9 mouse cellular contexts compared by ENCODE assay signal in the genomic region with DNA sequence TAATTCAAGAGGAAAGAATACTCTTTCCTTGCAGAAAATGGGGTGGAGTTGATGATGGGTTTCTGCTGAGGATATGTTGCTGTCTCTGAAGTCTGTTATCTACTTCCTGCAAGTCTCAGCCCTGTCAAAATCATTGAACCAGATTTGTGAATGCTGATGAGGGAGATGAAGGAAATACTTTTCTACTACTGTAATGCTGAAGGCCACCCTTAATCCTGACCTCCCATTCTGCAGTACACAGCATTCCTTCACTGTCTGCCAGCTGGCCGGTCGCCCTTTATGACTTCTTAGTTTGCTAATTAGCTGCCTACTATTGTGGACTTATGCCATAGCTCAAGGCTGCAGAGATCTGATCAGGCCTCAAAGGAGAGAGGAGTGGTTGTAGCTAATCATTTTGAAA. TPM values are rescaled to one million over a fixed set of nuclear protein-coding genes. Genes with fewer than 3 reads are reported as not detected.
DNase-seq lines count a peak whose midpoint lies in the region; ATAC-seq and TF ChIP-seq lines count a peak whose summit lies in the region.
"Had no signal": no experiment of that assay in that cellular context is flagged by ENCODE, and none has a peak within 500 bp of the region (broad histone marks: within the 10 kb centered on the region; RNA-seq: fewer than 3 reads in every experiment).

No protein-coding gene starts in this region.

- H3K9ac ChIP-seq in midbrain, postnatal 0 days (replicated peaks; ENCODE audit: low read length, poor library complexity, severe bottlenecking) = no peak overlapping the region
- no peak overlapping the region for H3K9ac ChIP-seq in midbrain, embryonic 15.5 days
- H3K9ac ChIP-seq in lung, embryonic 16.5 days (ENCODE audit: low read length) = no peak overlapping the region
- no peak overlapping the region for H3K9ac ChIP-seq in stomach, postnatal 0 days (ENCODE audit: low read length)
- H3K9ac ChIP-seq: limb, embryonic 12.5 days had no signal

- no peak for ATAC-seq in midbrain, postnatal 0 days (ENCODE audit: low FRiP score)
- no peak for ATAC-seq in midbrain, embryonic 15.5 days (replicated peaks)
- ATAC-seq in lung, embryonic 16.5 days (ENCODE audit: low read depth) = peak; percentile 90
- no peak for ATAC-seq in stomach, postnatal 0 days (ENCODE audit: low FRiP score, low TSS enrichment)

- H3K4me3 ChIP-seq in midbrain, postnatal 0 days (ENCODE audit: low read depth, low read length) = no peak overlapping the region
- H3K4me3 ChIP-seq in midbrain, embryonic 15.5 days = no peak overlapping the region
- no peak overlapping the region for H3K4me3 ChIP-seq in lung, embryonic 16.5 days (ENCODE audit: low read length)
- no peak overlapping the region for H3K4me3 ChIP-seq in stomach, postnatal 0 days (ENCODE audit: low read depth, low read length)
- H3K4me3 ChIP-seq: limb, embryonic 12.5 days had no signal

- no peaks in the 10 kb centered on the region for H3K9me3 ChIP-seq in midbrain, postnatal 0 days (ENCODE audit: low read length)
- no peaks in the 10 kb centered on the region for H3K9me3 ChIP-seq in midbrain, embryonic 15.5 days
- no peaks in the 10 kb centered on the region for H3K9me3 ChIP-seq in lung, embryonic 16.5 days (ENCODE audit: control insufficient read depth, low read length)
- no peaks in the 10 kb centered on the region for H3K9me3 ChIP-seq in stomach, postnatal 0 days (ENCODE audit: control insufficient read depth, low read length)
- H3K9me3 ChIP-seq: limb, embryonic 12.5 days had no signal

- TF ChIP-seq EP300 in stomach, postnatal 0 days (optimal IDR thresholded peaks at IDR 0.05) = no peak

- H3K27me3 ChIP-seq in midbrain, postnatal 0 days (ENCODE audit: insufficient read depth, low read length) = no peaks in the 10 kb centered on the region
- H3K27me3 ChIP-seq in midbrain, embryonic 15.5 days (replicated peaks) = no peaks in the 10 kb centered on the region
- H3K27me3 ChIP-seq in lung, embryonic 16.5 days (ENCODE audit: control insufficient read depth, insufficient read depth, low read depth, low read length) = no peaks in the 10 kb centered on the region
- H3K27me3 ChIP-seq in stomach, postnatal 0 days (ENCODE audit: control insufficient read depth, insufficient read depth, low read length) = no peaks in the 10 kb centered on the region
- H3K27me3 ChIP-seq: limb, embryonic 12.5 days had no signal

- no peak overlapping the region for H3K4me2 ChIP-seq in midbrain, postnatal 0 days (ENCODE audit: low read depth, low read length, poor library complexity, severe bottlenecking)
- H3K4me2 ChIP-seq in midbrain, embryonic 15.5 days = no peak overlapping the region
- H3K4me2 ChIP-seq in lung, embryonic 16.5 days (ENCODE audit: low read depth, low read length) = no peak overlapping the region
- H3K4me2 ChIP-seq in stomach, postnatal 0 days (replicated peaks; ENCODE audit: low read depth) = no peak overlapping the region
- H3K4me2 ChIP-seq: limb, embryonic 12.5 days had no signal

- H3K36me3 ChIP-seq in midbrain, postnatal 0 days (ENCODE audit: insufficient read depth, low read length) = 0 out of 2 replicates have a peak, but pooled peaks cover 3% of the 10 kb centered on the region
- H3K36me3 ChIP-seq in midbrain, embryonic 15.5 days (replicated peaks) = no peaks in the 10 kb centered on the region
- peaks cover 6% of the 10 kb centered on the region for H3K36me3 ChIP-seq in lung, embryonic 16.5 days (ENCODE audit: control insufficient read depth, insufficient read depth, low read length)
- peaks cover 7% of the 10 kb centered on the region; the same call in 1 of the 2 replicates for H3K36me3 ChIP-seq in stomach, postnatal 0 days (ENCODE audit: control insufficient read depth, insufficient read depth, low read length)

- WGBS in midbrain, postnatal 0 days = 27% methylated on average over 2 of the region's 2 CpGs
- 48% methylated on average over 2 of the region's 2 CpGs for WGBS in midbrain, embryonic 15.5 days
- WGBS in lung, embryonic 16.5 days = 41% methylated on average over 2 of the region's 2 CpGs
- 60% methylated on average over 2 of the region's 2 CpGs for WGBS in stomach, postnatal 0 days

- no peak overlapping the region for H3K27ac ChIP-seq in midbrain, postnatal 0 days (ENCODE audit: low read depth, low read length)
- no peak overlapping the region for H3K27ac ChIP-seq in midbrain, embryonic 15.5 days
- H3K27ac ChIP-seq in lung, embryonic 16.5 days (ENCODE audit: low read length) = peak overlapping the region; percentile 4; the same call in 1 of the 2 replicates
- H3K27ac ChIP-seq in stomach, postnatal 0 days (replicated peaks) = no peak overlapping the region
- H3K27ac ChIP-seq: limb, embryonic 12.5 days had no signal

- peak; percentile 69 for DNase-seq in midbrain, postnatal 0 days (ENCODE audit: low spot score)
- DNase-seq in cerebellum, adult 8-10 months = peak; percentile 20
- peak; percentile 88 to 90 for DNase-seq in kidney, adult 8-10 months
- no peak for DNase-seq in stomach, postnatal 0 days (ENCODE audit: low spot score)
- DNase-seq in thymus, postnatal 4 days = no peak
- DNase-seq in urinary bladder, postnatal 4 days (ENCODE audit: low spot score in 2 of 2) = no peak

- no peaks in the 10 kb centered on the region for H3K4me1 ChIP-seq in midbrain, postnatal 0 days (ENCODE audit: insufficient read depth, low read length)
- H3K4me1 ChIP-seq in midbrain, embryonic 15.5 days = no peaks in the 10 kb centered on the region
- H3K4me1 ChIP-seq in lung, embryonic 16.5 days (replicated peaks; ENCODE audit: control insufficient read depth, insufficient read depth, low read length) = 0 out of 2 replicates have a peak, but pooled peaks cover 6% of the 10 kb centered on the region
- H3K4me1 ChIP-seq in stomach, postnatal 0 days (replicated peaks; ENCODE audit: control insufficient read depth, insufficient read depth) = no peaks in the 10 kb centered on the region

- no peak for TF ChIP-seq CTCF in midbrain, postnatal 0 days (IDR thresholded peaks at IDR 0.05)
- no peak for TF ChIP-seq CTCF in stomach, postnatal 0 days (IDR thresholded peaks at IDR 0.05; ENCODE audit: low read depth)

RNA-seq across cellular contexts. Expression of a gene that starts 54.6 kb away (rescaled TPM):
- 21.6 and 25.7 TPM in 2 replicates for total RNA-seq in midbrain, postnatal 0 days (2014; rRNA removed)
- 8.1 and 8.6 TPM in 2 replicates for polyA plus RNA-seq in midbrain, postnatal 0 days (2015; fragmentation: Nextera tagmentation; extraction: Ambion mirVana)
- 12.2 and 12.8 TPM in 2 replicates for polyA plus RNA-seq in midbrain, embryonic 15.5 days (2015; fragmentation: Nextera tagmentation; extraction: Ambion mirVana)
- polyA plus RNA-seq in lung, embryonic 16.5 days (2015; fragmentation: Nextera tagmentation; extraction: Ambion mirVana) = 70.5 and 72.3 TPM in 2 replicates
- 52.0 and 54.5 TPM in 2 replicates for polyA plus RNA-seq in stomach, postnatal 0 days (2015; fragmentation: Nextera tagmentation; extraction: Ambion mirVana)

Comparison
In these comparisons a context has a peak if more than half of its experiments do, and no peak if none do; other contexts are left out.
1. DNase-seq: peak in midbrain, postnatal 0 days (single experiment), cerebellum, adult 8-10 months (single experiment) and kidney, adult 8-10 months (2 of 2); none in stomach, postnatal 0 days (single experiment), thymus, postnatal 4 days (single experiment) and urinary bladder, postnatal 4 days (0 of 2).